Mouse (Mus musculus): Measurements from ENCODE around the gene Boll.

DNA sequence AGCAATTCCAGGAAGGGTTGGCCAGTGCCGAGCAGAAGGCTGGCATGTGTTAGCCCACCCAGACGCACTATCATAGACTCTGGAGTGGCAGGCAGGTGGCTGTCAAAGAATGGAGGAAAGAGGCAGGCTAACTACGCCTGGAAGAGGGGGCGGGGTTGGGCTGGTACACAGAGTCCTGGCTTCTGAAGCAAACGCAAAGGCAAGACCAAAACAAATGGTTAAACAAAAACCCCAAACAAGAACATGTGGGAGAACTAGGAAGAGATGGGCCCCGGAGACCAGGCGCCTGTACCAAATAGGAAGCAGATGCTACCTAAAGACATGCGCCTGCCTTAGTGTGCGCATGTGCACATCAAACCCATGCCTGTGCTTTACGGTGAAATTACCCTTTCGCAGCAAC is 139.2 kb downstream of the Boll start:
- no peak for TF ChIP-seq CTCF (IDR thresholded peaks at IDR 0.05; ENCODE audit: low read depth)
- no peak for TF ChIP-seq EP300 (IDR thresholded peaks at IDR 0.05; ENCODE audit: low read depth)
